Mouse (Mus musculus): Measurements from ENCODE around the gene Ttll10.
A peak's percentile ranks its signal among the peaks of the same experiment; 100 is the strongest.

The Ttll10 gene

GRCm38 (mm10) chr4:156065156-156065894, 6.1 kb upstream of the Ttll10 start:
- no peak for DNase-seq (ENCODE audit: low read depth)

DNA sequence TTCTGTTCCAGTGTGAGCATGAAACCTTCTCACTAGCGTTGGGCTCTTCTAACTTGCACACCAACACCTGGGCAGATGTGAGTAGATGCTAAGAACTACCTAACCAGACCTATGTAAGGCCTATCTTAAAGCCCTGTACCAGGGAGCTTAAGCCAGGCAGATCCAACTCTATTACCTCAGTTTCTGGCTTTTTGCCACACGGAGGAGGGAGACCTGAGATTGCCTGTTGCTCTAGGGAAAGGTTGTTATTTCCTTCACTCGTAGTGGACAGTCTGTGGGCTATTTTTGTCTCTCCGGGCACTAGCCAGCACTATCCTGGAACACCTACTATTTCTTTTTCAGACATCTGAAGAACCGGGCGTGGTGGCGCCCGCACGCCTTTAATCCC, 5.3 kb upstream of the Ttll10 start:
- no peak for DNase-seq (ENCODE audit: low read depth)

- DNase-seq (ENCODE audit: low read depth): no peak
These were observed 4.8 kb upstream of the Ttll10 start for GRCm38 (mm10) chr4:156063861-156064509.

DNA sequence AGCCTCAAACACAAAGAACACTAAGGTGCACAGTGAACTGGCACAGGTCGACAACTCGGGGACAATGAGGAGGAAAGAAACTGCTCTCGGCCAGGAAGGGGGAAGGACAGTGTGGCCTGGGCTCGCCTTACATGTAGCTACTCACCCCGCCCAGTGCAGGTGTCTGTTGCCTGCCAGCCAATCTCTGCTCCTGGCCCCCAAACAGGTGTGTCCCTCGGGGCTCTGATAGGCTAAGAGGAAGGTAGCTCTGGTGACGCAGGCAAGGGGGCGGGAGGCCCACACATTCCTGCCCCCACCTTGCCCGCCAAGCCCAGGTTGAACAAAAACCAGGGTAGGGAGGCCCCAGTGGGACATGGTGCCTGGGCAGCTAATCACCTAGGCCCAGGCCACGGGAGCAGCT, 499 bp upstream of the Ttll10 start:
- no peak for DNase-seq (ENCODE audit: low read depth)

GRCm38 (mm10) chr4:156058826-156059225, 388 bp downstream of the Ttll10 start:
- DNase-seq (ENCODE audit: low read depth): no peak

GRCm38 (mm10) chr4:156057702-156058101, 1.5 kb downstream of the Ttll10 start:
- no peak for DNase-seq (ENCODE audit: low read depth)

DNA sequence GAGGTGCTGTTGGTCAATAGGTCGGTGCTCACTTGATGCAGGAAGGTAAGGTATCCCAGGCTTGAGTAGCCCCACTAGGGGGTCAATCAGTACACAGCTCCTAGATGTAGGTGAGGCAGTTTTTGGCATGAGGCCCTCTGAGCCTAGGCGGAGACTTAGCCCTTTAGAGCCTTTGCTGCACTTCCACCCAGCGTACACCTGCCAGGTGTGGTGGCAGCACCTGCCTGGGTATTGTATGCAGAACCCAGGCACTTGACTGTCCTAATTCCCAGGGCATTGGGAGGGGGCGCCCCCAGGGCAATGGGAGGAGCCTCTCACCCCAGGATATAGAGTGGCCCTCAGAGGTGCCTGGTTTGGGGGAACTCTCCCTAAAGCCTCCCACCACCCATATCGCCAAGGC, 4.0 kb downstream of the Ttll10 start:
- no peak for DNase-seq (ENCODE audit: low read depth)

GRCm38 (mm10) chr4:156054606-156055005, 4.6 kb downstream of the Ttll10 start:
- DNase-seq (ENCODE audit: low read depth): no peak

- DNase-seq (ENCODE audit: low read depth): no peak
These were observed 5.1 kb downstream of the Ttll10 start for GRCm38 (mm10) chr4:156054130-156054529.

GRCm38 (mm10) chr4:156053113-156053512, 6.1 kb downstream of the Ttll10 start:
- DNase-seq (ENCODE audit: low read depth): no peak

- no peak for DNase-seq (ENCODE audit: low read depth)
These were observed 8.7 kb downstream of the Ttll10 start for GRCm38 (mm10) chr4:156050391-156050980.

DNA sequence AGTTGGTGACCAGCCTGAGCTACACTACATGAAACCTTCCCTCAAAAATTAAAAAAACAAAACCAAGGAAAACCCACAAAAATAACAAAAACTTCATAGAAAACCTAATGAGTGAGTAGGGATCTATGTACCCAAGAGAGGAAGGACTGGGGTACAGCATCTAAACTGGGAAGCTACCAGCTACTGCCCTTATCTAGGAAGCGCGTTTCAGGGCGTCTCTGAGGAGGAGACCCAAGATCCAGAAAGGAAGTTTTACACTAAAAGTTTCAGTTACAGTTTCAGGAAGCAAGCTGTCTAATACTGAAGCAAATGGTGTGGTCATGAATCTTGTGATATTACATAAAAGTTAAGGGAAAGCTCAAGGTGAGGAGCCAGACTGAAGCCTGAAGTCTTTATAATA, 9.4 kb downstream of the Ttll10 start:
- DNase-seq (ENCODE audit: low read depth): no peak

- DNase-seq (ENCODE audit: low read depth): no peak
These were observed 14.5 kb downstream of the Ttll10 start for GRCm38 (mm10) chr4:156044754-156045153.

- DNase-seq (ENCODE audit: low read depth): no peak
These were observed 24.3 kb downstream of the Ttll10 start for GRCm38 (mm10) chr4:156034901-156035300.

GRCm38 (mm10) chr4:156034301-156034700, 24.9 kb downstream of the Ttll10 start:
- no peak for DNase-seq (ENCODE audit: low read depth)

- peak; percentile 35 for DNase-seq (ENCODE audit: low read depth)
These were observed 25.6 kb downstream of the Ttll10 start for GRCm38 (mm10) chr4:156033476-156034119.

- DNase-seq (ENCODE audit: low read depth): no peak
These were observed 26.4 kb downstream of the Ttll10 start for GRCm38 (mm10) chr4:156032856-156033255.

- DNase-seq (ENCODE audit: low read depth): no peak
These were observed 27.4 kb downstream of the Ttll10 start for GRCm38 (mm10) chr4:156031593-156032391.

DNA sequence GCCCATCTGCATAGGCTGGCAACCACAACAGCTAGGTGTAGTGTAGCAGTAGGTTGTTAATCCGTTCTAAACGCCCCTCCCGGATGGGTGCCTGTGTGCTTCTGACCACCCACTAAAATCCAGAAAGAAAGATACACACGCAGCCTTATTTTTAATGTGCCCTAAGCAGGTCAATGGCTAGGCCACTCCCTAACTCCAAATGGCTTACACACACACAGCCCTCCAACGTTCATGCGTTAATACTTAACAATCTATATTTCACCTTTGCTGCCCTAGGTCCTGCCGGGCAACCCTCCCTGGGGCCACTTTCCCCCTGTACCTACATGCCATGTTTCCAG, 28.0 kb downstream of the Ttll10 start:
- no peak for DNase-seq (ENCODE audit: low read depth)

DNA sequence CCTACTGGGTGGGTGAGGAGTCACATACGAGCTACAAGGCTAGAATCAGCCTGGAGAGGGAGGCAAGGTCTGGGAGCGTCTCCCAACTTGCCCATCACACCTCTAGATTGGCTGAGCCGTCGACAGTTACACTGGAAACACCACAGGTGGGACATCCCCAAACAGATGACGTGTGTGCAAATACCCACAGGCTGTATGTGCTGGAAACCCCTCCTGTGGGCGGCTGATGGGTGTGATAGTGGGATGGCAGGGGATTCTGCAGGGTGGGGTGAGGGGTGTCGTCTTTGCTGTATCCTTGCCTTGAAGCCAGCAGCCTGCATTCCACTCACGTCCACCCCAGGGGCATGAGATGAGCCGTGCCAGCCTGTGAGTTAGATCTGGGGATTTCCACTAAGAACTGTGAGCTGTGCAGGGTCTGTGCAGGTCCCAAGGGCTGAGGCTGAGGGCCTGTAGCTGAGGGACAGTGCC, 28.5 kb downstream of the Ttll10 start:
- DNase-seq (ENCODE audit: low read depth): no peak

- DNase-seq (ENCODE audit: low read depth): no peak
These were observed 30.6 kb downstream of the Ttll10 start for GRCm38 (mm10) chr4:156028580-156028979.

GRCm38 (mm10) chr4:156026013-156026412, 33.2 kb downstream of the Ttll10 start, which contains the start of gene Tnfrsf18:
Tnfrsf18 (plus strand) TSS chr4:156026164.
- DNase-seq (ENCODE audit: low read depth): no peak

Measured in c-Kit-positive CD71-positive TER-119-negative erythroid progenitor cells, embryonic 14.5 days (primary cell).